Mouse (Mus musculus) R1 (cell line): ENCODE data around the gene Ano10.
A peak's percentile ranks its signal among the peaks of the same experiment; 100 is the strongest.

ENCODE experiments used
- DNase-seq: peaks from one replicate; pipeline ENCODE4 v3.0.0-alpha.2; 2018; ENCODE audit warnings: low read depth, low spot score

Gene Ano10

DNA sequence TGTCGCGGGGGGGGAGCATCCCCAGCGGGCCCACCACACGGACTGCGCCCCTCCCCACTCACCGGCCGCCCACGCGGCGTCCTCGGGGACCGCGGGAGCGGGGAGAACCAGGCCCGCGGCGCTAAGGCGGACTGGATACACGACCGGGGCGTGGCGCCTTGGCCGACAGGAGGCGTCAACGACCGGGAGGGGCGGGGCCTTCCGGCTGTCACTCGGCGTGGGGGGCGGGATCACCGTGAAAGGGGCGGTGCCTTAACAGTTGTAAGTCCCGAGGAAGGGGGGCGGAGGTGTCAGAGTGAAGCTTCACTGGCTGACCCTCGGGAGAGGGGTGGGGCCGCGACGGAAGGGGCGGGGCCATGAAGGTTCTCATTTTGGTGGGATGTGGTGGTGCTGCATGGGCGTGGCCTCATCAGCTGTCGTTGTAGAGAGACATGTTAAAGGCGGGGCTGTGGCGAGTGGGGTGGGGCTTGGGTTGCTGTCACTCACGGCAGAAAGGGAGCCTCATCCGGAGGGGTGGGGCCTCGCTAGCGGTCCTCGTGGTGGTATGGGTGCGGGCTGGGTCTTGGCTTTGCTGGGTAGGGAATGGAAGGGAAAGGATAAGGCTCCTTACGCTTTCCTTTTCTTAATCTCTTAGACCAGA, at the start of gene Ano10:
Ano10 (minus strand) TSS at position 182 of the 640 bp plus-strand sequence.
- DNase-seq: peak; percentile 99

DNA sequence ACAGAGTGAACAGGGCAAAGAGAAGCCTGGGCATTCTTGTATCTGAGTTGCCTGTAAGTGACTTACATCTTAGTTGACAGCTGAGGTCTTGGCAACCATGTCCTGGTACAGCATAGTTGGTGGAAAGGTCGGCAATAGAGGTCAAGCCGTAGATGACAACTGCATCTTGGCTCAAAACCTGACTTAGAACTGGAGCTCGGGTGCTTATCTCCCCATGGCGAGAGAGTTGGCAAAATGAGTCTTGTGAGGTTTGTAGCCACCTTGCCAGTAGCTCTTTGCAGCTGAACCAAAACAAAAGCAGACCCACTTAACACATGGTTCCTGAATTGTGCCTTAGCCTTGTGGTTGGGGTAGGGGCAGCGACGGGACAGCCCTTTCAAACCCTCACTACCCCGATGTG, 49.2 kb upstream of the Ano10 start:
- no peak for DNase-seq

DNA sequence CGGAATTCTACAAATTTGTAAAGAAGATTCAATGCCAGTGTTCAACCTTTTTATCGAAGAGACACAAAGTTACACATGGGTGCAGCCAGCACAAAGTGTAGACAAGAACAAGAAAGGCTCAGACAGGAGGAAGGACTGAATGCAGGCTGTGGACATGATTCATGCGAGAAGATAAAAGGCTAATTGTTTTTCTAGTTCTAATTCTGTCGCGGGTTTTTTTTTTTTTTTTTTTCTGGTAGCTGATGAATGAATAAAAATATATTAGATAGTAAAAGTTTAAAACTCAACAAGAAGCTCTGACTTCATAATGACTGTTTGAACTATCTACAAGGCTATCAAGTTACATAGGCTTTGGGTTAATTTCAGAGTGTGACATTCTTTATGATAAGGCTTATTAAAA, 45.7 kb upstream of the Ano10 start:
- DNase-seq: no peak

DNA sequence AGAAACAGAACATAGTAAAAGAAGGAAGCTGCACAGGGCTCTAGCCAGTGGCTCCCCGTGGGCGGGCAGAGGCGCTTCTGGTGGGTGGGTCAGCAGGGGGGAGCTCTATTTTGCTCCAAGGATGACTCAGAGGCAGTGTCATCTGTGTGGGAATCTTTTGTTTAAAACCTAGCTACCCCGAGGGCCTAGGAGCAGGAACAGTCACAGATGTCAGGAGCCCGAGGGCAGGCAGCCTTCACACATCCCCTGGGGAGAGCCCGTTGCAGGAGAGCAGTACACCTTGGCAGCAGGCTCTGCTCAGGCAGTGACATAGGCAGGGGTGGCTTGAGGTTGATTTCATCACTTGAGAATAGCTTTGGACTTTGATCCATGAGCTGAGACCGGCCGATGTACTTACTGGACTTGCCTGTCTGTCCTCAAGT, 43.3 kb upstream of the Ano10 start:
- DNase-seq: peak; percentile 15

DNA sequence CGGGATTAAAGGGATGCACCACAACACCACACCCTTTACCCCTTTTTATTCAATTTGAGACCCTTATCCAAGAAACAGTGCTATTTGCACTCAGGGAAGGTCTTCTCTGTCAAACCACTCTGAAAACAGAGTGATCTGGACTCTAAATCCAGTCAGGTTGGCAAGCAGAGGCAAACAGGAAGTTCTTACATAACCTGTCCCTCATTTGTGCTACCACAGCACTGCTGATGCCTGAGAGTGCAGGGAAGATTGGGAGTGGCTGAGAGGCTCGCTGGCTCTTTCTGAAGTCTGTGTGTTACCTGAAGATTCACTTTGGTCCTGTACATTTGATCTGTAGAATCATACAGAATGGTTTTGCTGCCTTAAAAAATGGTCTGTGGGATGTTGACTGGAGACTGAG, 42.5 kb upstream of the Ano10 start:
- no peak for DNase-seq

DNA sequence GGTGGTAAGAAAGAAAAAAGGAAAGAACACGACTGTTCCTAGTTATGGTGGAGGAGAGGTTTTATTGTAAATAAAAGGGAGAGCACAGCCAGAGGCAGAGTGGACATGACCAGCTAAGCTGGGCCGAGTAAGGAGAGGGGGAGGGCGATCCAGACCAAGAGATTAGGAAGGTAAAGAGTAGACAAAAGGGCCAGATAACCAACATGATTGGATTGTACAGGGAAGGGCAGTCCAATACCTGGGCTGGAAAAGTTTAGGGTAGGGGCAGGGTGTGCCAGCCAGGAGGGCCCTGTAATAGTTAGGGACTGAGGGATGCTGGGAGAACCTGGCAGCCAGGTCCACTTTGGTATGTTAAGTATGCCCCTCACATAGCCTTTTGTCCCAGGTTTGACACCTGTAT, 34.0 kb upstream of the Ano10 start:
- DNase-seq: no peak

DNA sequence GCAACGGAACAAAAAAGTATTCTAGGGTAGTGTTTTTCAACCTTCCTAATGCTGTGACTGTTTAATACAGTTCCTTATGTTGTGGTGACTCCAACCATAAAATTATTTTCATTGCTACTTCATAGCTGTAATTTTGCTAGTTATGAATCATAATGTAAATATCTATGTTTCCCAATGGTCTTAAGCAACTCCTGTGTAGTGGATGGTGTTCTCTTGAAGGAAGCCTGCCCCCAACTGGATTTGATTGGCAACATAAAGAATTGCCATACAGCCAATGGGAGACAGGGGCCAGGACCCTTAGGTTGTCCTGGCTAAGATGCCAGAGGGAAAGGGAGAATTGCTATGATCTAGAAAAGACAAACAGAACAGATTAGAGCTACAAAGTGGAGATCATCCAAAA, 31.8 kb upstream of the Ano10 start:
- no peak for DNase-seq

DNA sequence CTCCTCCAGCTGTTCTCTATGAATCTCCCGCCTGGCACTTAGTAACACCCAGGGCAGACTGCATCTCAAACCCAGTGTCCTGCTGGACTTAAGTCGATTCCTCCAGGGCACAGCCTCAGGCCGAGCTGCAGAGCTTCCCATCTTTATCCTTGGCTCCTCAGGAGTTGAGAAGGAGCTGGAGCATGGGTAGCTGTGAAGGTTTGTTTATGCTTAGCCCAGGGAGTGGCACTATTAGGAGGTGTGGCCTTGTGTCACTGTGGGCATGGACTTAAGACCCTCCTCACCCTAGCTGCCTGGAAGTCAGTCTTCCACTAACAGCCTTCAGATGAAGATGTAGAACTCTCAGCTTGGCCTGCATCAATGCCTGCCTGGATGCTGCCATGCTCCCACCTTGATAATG, 28.1 kb upstream of the Ano10 start:
- DNase-seq: no peak

DNA sequence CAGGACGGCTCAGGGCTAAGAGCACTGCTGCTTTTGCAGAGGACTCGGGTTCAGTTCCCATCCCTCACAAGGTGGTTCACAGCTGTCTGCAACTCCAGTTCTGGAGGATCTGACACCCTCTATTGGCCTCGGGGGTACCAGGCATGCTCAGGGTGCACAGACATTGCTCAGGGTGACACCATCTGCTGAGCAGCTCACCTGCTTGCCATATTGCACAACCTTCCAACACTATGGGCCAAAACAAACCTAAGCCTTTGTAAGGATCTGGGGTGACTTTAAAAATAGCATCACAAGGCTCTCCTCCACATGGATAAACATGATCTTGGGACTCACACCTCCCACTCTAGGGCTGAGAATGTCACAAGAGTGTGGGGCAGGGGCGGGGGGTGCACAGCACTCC, 26.4 kb upstream of the Ano10 start:
- no peak for DNase-seq

DNA sequence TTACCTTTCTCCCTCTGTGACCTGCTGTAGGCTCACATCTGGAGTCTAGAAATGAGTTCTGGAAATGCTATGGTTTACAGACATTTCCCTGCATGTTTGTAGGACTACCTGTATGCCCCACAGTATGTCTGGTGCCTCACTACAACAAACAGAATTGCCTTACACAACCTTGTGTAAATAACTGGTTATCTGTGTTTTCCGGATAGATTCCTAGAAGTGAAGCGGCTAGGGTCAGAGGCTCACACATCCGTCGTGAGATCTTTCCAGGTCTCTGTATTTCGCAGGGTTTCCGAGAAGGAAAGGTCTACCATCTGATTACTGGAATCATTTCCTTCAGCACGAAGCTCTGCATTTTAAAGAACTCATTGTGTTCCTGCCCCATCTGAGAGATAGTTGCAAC, 22.3 kb upstream of the Ano10 start:
- DNase-seq: no peak

DNA sequence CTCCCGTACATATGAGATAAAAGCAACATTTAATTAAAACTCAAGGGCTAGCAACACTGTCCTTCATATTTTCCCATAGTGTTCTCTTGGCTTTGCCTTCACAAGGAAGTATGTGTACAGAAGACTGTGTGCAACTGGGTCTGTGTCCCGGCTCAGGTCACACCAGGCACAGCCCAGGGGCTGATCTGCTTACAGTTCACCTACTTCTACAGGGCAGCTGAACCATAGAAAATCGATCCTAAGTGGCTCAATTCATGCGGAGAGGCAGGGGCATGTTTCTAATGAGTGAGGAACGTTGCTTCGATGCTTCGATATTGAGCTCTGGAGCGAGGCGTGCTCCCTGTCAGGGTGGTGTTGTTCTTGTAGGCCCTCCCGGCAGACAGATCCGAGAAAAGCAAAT, 21.3 kb upstream of the Ano10 start:
- DNase-seq: no peak

DNA sequence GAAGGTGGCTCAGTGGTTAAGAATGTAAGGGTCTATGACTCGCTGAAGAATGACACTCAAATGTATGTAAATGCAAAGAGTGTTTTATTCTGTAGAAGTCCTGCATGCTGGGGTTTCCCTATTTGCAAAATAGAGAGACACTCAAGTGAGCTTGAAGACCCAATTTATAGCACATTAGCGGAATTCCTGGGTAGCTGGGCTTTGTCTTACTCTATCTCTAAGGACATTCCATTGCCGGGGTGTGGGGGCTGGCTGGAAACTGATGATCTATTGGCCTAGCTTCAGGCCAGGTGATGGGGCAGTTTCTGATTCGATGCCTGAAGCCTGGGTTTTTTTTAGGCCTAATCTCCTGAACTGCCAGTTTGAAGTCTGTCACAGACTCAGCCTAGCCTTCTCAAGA, 20.7 kb upstream of the Ano10 start:
- DNase-seq: peak; percentile 92

DNA sequence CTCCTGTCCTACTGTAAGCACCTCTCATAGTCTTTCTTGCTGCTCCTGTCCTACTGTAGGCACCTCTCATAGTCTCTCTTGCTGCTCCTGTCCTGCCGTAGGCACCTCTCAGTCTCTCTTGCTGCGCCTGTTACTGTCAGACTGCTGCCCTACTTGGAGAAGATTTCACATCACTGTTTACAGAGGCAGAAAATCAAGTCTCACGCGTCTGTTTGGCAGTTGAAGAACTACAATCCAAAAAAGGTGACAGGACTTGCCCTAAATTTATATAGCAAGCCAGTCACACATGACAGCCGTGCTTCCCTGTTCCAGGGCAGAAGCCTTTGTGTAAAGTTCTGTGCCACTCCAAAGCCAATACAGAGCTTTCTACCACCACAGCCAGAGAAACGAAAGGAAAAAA, 20.2 kb upstream of the Ano10 start:
- DNase-seq: no peak

DNA sequence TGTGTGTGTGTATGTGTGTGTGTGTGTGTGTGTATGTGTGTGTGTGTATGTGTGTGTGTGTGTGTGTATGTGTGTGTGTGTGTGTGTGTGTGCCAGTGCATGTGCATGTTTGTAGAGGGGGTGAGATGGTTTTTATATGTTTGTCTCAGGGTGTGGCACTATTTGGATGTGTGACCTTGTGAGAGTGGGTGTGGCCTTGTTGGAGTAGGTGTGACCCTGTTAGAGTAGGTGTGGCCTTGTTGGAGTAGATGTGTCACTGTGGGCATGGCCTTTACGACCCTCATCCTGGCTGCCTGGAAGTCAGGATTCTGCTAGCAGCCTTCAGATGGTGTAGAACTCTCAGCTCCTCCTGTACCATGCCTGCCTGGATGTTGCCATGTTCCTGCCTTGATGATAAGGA, 18.9 kb upstream of the Ano10 start:
- peak; percentile 26 for DNase-seq

DNA sequence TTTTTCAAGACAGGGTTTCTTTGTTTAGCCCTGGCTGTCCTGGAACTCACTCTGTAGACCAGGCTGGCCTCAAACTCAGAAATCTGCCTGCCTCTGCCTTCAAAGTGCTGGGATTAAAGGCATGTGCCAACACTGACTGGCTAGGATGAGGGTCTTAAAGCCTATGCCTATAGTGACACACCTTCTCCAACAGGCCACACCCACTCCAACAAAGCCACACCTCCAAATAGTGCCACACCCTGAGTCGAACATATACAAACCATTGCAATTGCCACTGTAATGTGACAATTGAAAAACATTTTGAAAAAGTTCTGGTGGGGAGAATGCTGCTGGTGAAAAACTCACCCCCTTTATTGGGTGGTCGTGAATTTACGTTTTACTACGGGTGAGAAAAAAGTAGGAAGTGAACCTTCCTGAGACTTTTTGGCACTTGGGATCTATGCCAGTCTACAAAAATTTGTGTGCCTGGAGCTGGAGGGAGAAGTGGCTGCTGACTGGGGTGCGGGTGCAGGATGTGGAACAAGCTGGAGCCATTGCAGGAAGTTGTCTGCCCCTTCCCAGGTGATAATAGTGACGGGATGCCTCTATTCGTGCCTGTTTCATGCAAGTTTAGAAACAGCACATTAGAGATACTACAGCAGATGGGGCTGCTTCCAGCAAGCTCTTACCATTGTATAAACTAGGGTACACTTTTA, 18.2 kb upstream of the Ano10 start:
- no peak for DNase-seq

DNA sequence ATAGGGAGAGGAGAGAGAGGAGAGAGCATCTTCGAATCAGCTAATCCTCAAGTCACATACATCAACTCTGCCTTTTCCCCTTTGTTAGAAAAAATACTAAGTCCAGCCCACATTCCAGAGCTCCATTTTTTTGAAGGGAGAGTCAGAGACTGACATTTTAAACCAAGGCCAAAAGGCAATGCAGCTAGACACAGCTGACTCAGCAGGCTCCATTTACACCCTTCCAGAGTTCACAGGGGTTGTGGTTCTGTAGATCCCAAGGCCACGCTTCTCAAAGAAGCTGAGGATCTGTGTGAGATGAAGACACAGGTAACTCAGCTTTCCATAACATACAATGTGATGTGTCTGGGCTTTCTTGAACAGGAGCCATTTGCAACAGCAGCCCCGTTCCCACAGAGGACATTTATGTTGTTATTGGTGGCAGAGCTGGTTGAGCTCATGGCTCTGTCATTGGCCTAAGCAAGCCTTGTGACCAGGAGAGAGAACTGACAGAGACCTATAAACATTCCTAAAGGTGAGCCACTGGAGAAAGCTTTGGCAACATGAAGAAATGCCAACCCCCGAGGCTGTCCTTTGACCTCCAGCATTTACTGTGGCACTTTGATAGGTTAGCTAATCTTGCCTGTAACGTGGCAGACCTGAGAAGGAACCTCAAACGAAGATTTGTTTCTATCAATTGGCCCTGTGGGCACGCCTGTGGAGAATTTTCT, 17.0 kb upstream of the Ano10 start:
- peak; percentile 71 for DNase-seq

DNA sequence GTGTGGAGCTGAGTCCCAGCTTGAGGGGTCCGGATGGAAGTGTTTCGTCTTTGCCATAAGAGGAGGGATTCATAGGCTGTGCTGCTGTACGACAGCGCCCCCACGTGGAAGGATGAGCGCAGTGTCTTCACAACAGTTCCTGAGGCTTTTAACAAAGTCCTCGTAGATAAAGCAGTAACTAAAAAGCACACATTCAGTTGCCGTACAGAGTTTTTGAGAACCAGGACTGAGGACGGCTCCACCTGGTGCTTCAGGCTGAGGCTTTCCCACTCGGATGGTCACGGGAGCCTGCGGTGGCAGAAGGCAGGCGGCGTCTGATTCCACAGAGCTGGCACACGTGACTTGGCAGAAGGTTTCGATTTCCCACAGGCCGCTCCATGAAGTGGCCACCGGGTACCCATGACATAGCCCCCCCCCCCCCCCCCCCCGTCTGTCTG, 16.4 kb upstream of the Ano10 start:
- peak; percentile 83 for DNase-seq

DNA sequence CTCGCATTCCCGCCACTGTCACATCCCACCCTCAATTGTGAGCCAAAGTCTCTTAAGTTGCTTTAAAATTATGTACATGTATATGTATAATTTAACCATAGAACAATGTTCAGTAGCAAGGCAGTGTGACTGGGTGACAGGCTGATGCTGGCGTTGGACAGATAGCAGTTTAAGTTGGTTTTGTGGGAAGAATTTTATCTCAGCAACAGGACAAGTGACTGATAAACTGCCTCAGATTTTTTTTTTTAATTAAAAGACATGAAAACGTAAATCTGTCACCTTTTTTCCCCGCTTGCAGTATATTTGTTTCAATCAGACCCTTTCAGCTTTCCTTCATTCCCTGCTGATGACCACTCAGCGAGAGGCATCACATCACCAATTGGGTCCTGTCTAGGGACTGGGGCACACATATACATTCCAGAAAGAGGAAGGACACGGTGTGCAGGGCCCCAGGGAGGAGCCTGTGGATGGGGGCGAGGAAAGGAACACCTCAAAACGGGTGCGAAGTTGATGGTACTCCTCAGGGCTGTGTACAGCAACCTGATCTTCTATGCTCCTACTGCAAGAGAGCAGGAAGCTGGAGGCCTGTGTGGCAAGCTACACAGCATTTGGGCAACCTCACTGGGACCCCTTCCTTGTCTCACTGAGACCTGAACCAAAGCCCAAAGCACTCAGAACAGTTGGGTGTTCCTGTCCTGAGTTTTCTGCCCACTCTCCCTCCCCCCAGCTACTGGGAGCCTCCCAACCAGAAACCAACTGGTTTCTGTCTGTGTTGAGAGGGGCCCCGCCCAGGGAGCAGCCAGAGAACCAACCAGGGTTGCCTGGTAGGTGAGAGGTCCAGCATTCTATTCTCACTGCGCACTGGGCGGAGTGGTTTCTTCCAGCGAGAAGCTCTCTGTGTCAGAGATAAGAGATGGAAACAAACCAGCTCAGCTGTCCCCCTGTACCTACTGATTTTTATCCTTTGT, 15.1 kb upstream of the Ano10 start:
- peak; percentile 34 for DNase-seq

DNA sequence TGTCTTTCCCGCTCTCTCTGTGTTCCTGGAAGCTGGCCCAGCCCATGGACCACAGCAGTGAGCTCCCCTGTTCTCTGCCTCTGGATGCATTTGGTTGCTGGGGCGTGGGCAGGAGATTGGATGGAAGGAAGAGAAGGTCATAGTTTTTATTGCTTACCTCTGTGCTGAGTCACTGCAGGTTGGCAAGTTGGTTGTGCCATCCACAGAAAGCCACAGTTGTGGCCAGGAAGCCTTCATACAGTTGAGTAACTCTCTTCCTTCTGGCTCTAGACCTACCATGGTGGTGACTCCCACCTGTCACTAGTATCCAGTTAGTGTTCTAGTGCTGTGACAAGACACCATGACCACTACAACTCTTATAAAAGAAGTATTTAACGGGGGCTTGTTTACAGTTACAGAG, 11.1 kb upstream of the Ano10 start:
- no peak for DNase-seq

DNA sequence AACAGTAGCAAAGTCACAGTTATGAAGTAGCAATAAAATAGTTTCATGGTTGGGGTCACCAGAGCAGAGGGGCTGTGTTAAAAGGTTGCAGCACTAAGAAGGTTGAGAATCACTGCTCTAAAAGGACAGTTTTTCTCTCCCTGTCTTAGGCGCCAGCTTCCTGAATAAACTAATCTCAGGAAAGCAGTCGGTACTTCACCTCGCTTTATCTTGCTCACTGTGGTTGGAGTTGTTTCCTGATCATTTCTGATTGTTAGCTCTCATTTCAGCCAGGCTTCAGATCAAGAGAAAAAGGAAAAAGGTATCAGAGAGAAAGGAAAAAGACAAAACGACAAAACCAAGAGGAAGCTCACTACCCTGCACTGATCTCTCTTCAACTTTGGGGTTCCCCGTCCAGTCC, 1.9 kb upstream of the Ano10 start:
- no peak for DNase-seq

DNA sequence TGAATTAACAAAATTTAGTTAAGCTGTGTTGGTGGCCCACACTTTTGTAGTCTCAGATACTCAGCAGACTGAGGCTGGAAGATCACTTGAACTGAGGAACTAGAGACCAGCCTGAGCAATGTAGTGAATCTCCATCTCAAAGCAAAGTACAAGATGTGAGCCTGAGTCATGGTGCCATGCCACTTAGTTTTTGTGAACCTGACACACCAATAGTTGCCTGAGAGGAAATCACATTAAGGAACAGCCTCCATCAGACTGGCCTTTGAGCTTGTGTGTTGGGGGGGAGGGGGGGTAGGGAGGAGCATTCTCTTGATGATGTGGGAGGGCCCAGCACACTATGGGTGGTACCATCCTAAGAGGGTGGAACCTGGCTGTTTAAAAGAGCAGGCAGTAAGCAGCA, 1.2 kb upstream of the Ano10 start:
- no peak for DNase-seq

DNA sequence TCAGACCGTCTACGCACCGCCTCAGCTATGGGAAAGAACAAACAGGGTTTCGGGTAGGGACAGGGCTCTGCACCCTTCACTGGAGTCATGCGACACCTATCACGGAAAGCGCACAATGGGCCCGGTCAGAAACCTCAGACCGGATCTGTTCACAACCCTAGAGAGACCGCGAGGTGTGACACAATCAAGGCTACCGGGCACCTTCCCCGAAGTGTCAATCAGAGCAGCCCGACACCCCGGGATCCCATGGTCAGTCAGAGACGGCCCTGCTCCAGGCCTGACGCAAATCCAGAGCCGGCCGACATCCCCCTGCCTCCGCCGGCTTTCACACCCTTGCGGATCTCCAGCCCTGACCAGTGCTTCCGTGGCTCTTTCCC, 370 bp downstream of the Ano10 start:
- DNase-seq: no peak
